Mouse (Mus musculus) kidney, postnatal 0 days (tissue): ENCODE measurements around the gene Olfr397. TPM values are rescaled to one million over a fixed set of nuclear protein-coding genes. Genes with fewer than 3 reads are reported as not detected.

Experiments used
- ATAC-seq: fragments of 200-750 bp; cut with Nextera tagmentation; replicated peaks from 2 replicates; pipeline ENCODE4 v1.8.0; 2017; ENCODE audit warnings: low read depth, moderate number of reproducible peaks, moderate TSS enrichment, moderate library complexity; ENCODE audit not compliant: low FRiP score
- DNase-seq: peaks from one replicate; pipeline ENCODE4 v3.0.0-alpha.2; 2016; ENCODE audit warnings: low spot score
- H3K27ac ChIP-seq: fragments of 300-500 bp; sonication (generic); 2 replicates; pipeline ENCODE4 v1.5.1; 2014; ENCODE audit warnings: mild to moderate bottlenecking
- H3K27me3 ChIP-seq: fragments of 300-500 bp; sonication (generic); 2 replicates; pipeline ENCODE4 v1.6.1; 2014; ENCODE audit warnings: low read length, mixed read lengths; ENCODE audit not compliant: insufficient read depth
- H3K36me3 ChIP-seq: fragments of 300-500 bp; sonication (generic); 2 replicates; pipeline ENCODE4 v1.6.1; 2014; ENCODE audit warnings: low read length, mixed read lengths; ENCODE audit not compliant: insufficient read depth
- H3K4me1 ChIP-seq: fragments of 300-500 bp; sonication (generic); replicated peaks from 2 replicates; pipeline ENCODE4 v1.6.1; 2014; ENCODE audit warnings: antibody characterized with exemption, low read length, mixed read lengths; ENCODE audit not compliant: insufficient read depth
- H3K4me2 ChIP-seq: fragments of 300-500 bp; sonication (generic); 2 replicates; pipeline ENCODE4 v1.6.1; 2014; ENCODE audit warnings: mild to moderate bottlenecking, low read length, moderate library complexity, mixed read lengths
- H3K4me3 ChIP-seq: fragments of 300-500 bp; sonication (generic); replicated peaks from 2 replicates; pipeline ENCODE4 v1.5.1; 2014; ENCODE audit warnings: low read depth, low read length
- H3K9ac ChIP-seq: fragments of 300-500 bp; sonication (generic); 2 replicates; pipeline ENCODE4 v1.6.1; 2014; ENCODE audit warnings: low read depth, low read length
- H3K9me3 ChIP-seq: fragments of 300-500 bp; sonication (generic); replicated peaks from 2 replicates; pipeline ENCODE4 v1.6.1; 2016; ENCODE audit warnings: low read length, inconsistent platforms, mixed read lengths
- CTCF ChIP-seq: IDR thresholded peaks from 2 replicates; pipeline ENCODE4 v1.5.1; 2016; ENCODE audit warnings: antibody characterized with exemption, low read depth, mild to moderate bottlenecking, moderate library complexity
- WGBS: fragments of 180-500 bp; shearing (Covaris S2); extraction: QIAGEN DNeasy Blood & Tissue Kit; methylation state at CpG from one replicate; pipeline ENCODE4 v1.1.7; 2014; 5-methylcytosine and 5-hydroxymethylcytosine counted together
- polyA plus RNA-seq: library from polyadenylated mRNA; unstranded; fragments of >200 nt; fragmentation: Nextera tagmentation; extraction: Ambion mirVana; gene quantifications from 2 replicates; pipeline ENCODE4 v1.2.1, GENCODE M21; 2015

The Olfr397 gene
- not detected in 2 replicates for polyA plus RNA-seq

- Histone ChIP-seq H3K4me2 (no peak within 1 kb of the TSS), H3K27me3 (no peaks in the 10 kb centered on the region), H3K9me3 (no peaks in the 10 kb centered on the region), H3K9ac (no peak within 1 kb of the TSS), H3K4me1 (no peaks in the 10 kb centered on the region), H3K4me3 (no peak within 1 kb of the TSS), H3K36me3 (no peaks in the 10 kb centered on the region), H3K27ac (no peak within 1 kb of the TSS)
- no peak for TF ChIP-seq CTCF
- DNase-seq (no peak), ATAC-seq (no peak)
- WGBS = 79% methylated on average over 1 of the region's 1 CpGs
These were observed at the start of gene Olfr397 for GRCm38 (mm10) chr11:73960517-73960916. TSS of gene Olfr397 (plus strand) at chr11:73960817.

- no peak within 1 kb of the TSS for H3K4me3 ChIP-seq
- no peaks in the 10 kb centered on the region for H3K4me1 ChIP-seq
These were observed 24.2 kb upstream of the Olfr397 start, which contains the start of gene Olfr23 for GRCm38 (mm10) chr11:73936377-73936776. TSS of gene Olfr23 (plus strand) at chr11:73936677.

GRCm38 (mm10) chr11:73990307-73990706 is 29.7 kb downstream of the Olfr397 start, which contains the start of gene Olfr398:
TSS of gene Olfr398 (minus strand) at chr11:73990407.
- ATAC-seq (no peak), DNase-seq (no peak)
- no peaks in the 10 kb centered on the region for H3K36me3 ChIP-seq
- H3K4me3 ChIP-seq = no peak within 1 kb of the TSS
- no peak within 1 kb of the TSS for H3K27ac ChIP-seq
- H3K9ac ChIP-seq = no peak within 1 kb of the TSS
- no peak for TF ChIP-seq CTCF
- no peaks in the 10 kb centered on the region for H3K4me1 ChIP-seq
- no peaks in the 10 kb centered on the region for H3K27me3 ChIP-seq
- no peak within 1 kb of the TSS for H3K4me2 ChIP-seq
- no peaks in the 10 kb centered on the region; the same call in 1 of the 2 replicates for H3K9me3 ChIP-seq

More at GRCm38 (mm10) chr11:73936377-73936776, 24.2 kb upstream of the Olfr397 start, which contains the start of gene Olfr23:
- TF ChIP-seq CTCF = no peak
- DNase-seq = no peak
- H3K9ac ChIP-seq = no peak within 1 kb of the TSS
- no peak for ATAC-seq
- no peaks in the 10 kb centered on the region for H3K36me3 ChIP-seq
- no peak within 1 kb of the TSS for H3K27ac ChIP-seq
- H3K9me3 ChIP-seq = no peaks in the 10 kb centered on the region
- H3K27me3 ChIP-seq = no peaks in the 10 kb centered on the region
- no peak within 1 kb of the TSS for H3K4me2 ChIP-seq

- H3K9me3 ChIP-seq = no peaks in the 10 kb centered on the region; the same call in 1 of the 2 replicates
- no peak for ATAC-seq
- H3K4me3 ChIP-seq = no peak overlapping the region
These were observed 32.5 kb downstream of the Olfr397 start for GRCm38 (mm10) chr11:73993115-73993514.

More at GRCm38 (mm10) chr11:73993115-73993514, 32.5 kb downstream of the Olfr397 start:
- no peaks in the 10 kb centered on the region for H3K4me1 ChIP-seq
- no peak overlapping the region for H3K9ac ChIP-seq
- H3K36me3 ChIP-seq = no peaks in the 10 kb centered on the region
- H3K27me3 ChIP-seq = no peaks in the 10 kb centered on the region
- H3K27ac ChIP-seq = no peak overlapping the region
- no peak for DNase-seq
- no peak overlapping the region for H3K4me2 ChIP-seq
- no peak for TF ChIP-seq CTCF

Other genes starting within 250 kb of the Olfr397 start
- gene Olfr389, start 180.1 kb upstream of the Olfr397 start, polyA plus RNA-seq = not detected in 2 replicates
- gene Olfr390, start 177.9 kb upstream of the Olfr397 start, polyA plus RNA-seq = not detected in 2 replicates
- not detected in 2 replicates for gene Olfr391-ps, start 157.8 kb upstream of the Olfr397 start, polyA plus RNA-seq
- not detected in 2 replicates for gene Olfr392, start 143.8 kb upstream of the Olfr397 start, polyA plus RNA-seq
- gene Olfr393, start 109.4 kb upstream of the Olfr397 start, polyA plus RNA-seq = not detected in 2 replicates
- gene Olfr394, start 70.0 kb upstream of the Olfr397 start, polyA plus RNA-seq = not detected in 2 replicates
- gene Olfr395, start 51.5 kb upstream of the Olfr397 start, polyA plus RNA-seq = not detected in 2 replicates
- gene Olfr23, start 24.1 kb upstream of the Olfr397 start, polyA plus RNA-seq = not detected in 2 replicates
- gene Olfr398, start 29.6 kb downstream of the Olfr397 start, polyA plus RNA-seq = not detected in 2 replicates
- not detected in 2 replicates for gene Olfr139, start 95.7 kb downstream of the Olfr397 start, polyA plus RNA-seq
- not detected in 2 replicates for gene Olfr399, start 95.8 kb downstream of the Olfr397 start, polyA plus RNA-seq
- gene Zfp616, start 109.1 kb downstream of the Olfr397 start, polyA plus RNA-seq = 0.17 and 0.19 TPM in 2 replicates
- not detected in 2 replicates for gene Olfr401, start 152.9 kb downstream of the Olfr397 start, polyA plus RNA-seq
- not detected in 2 replicates for gene Olfr402, start 192.7 kb downstream of the Olfr397 start, polyA plus RNA-seq
- gene Olfr403, start 225.4 kb downstream of the Olfr397 start, polyA plus RNA-seq = not detected in 2 replicates